8 mouse cellular contexts compared by ENCODE assay signal in genomic region chr12:98574353-98575194, GRCm38 (mm10). TPM values are rescaled to one million over a fixed set of nuclear protein-coding genes. Genes with fewer than 3 reads are reported as not detected.
DNase-seq lines count a peak whose midpoint lies in the region; ATAC-seq and TF ChIP-seq lines count a peak whose summit lies in the region.

No protein-coding gene starts in this region.

- H3K9me3 ChIP-seq in embryonic facial prominence, embryonic 15.5 days (replicated peaks), result no peaks in the 10 kb centered on the region
- no peaks in the 10 kb centered on the region for H3K9me3 ChIP-seq in hindbrain, embryonic 16.5 days (ENCODE audit: control insufficient read depth, low read length)
- H3K9me3 ChIP-seq in limb, embryonic 12.5 days, result no peaks in the 10 kb centered on the region

- DNase-seq in heart, adult 2 months, result peak; percentile 20 to 33
- no peak for DNase-seq in heart, adult 9 months (ENCODE audit: low spot score in 2 of 2)
- DNase-seq in ZHBTc4 (ENCODE audit: low read depth, low spot score), result peak; percentile 73
- peak; percentile 75 for DNase-seq in neural tube, embryonic 10.5 days (ENCODE audit: extremely low spot score, low spot score)
- DNase-seq in thymus, postnatal 36 days, result peak; percentile 7 to 13

- intact Hi-C loops in heart, adult 2 months (cut with DNase I), result no loop called here

- no peaks in the 10 kb centered on the region for H3K36me3 ChIP-seq in heart, adult 2 months (ENCODE audit: control insufficient read depth, insufficient read depth, low read length)
- no peaks in the 10 kb centered on the region for H3K36me3 ChIP-seq in embryonic facial prominence, embryonic 15.5 days
- H3K36me3 ChIP-seq in hindbrain, embryonic 16.5 days (ENCODE audit: control insufficient read depth, insufficient read depth, low read length), result no peaks in the 10 kb centered on the region
- H3K36me3 ChIP-seq in limb, embryonic 12.5 days, result no peaks in the 10 kb centered on the region

- H3K4me1 ChIP-seq in heart, adult 2 months (ENCODE audit: control insufficient read depth, insufficient read depth, low read length), result no peaks in the 10 kb centered on the region
- H3K4me1 ChIP-seq in embryonic facial prominence, embryonic 15.5 days, result peaks cover 23% of the 10 kb centered on the region
- peaks cover 31% of the 10 kb centered on the region for H3K4me1 ChIP-seq in hindbrain, embryonic 16.5 days (ENCODE audit: control insufficient read depth, insufficient read depth, low read depth, low read length)
- peaks cover 9% of the 10 kb centered on the region; the same call in 1 of the 2 replicates for H3K4me1 ChIP-seq in limb, embryonic 12.5 days (replicated peaks)

- TF ChIP-seq EP300 in heart, adult 2 months (IDR thresholded peaks at IDR 0.05; ENCODE audit: insufficient read depth, low read depth, low read length), result no peak

- no peak overlapping the region for H3K27ac ChIP-seq in heart, adult 2 months
- no peak overlapping the region for H3K27ac ChIP-seq in embryonic facial prominence, embryonic 15.5 days (replicated peaks)
- H3K27ac ChIP-seq in hindbrain, embryonic 16.5 days (ENCODE audit: low read depth, low read length), result peak overlapping the region; percentile 98
- no peak overlapping the region for H3K27ac ChIP-seq in limb, embryonic 12.5 days

- 1% methylated on average over 80 of the region's 84 CpGs for WGBS in heart, adult 2 months
- WGBS in embryonic facial prominence, embryonic 15.5 days, result under 1% methylated on average over 81 of the region's 84 CpGs
- WGBS in hindbrain, embryonic 16.5 days, result under 1% methylated on average over 74 of the region's 84 CpGs
- 1% methylated on average over 84 of the region's 84 CpGs for WGBS in limb, embryonic 12.5 days

- H3K4me3 ChIP-seq in heart, adult 2 months, result peak overlapping the region; percentile 23; the same call in 1 of the 2 replicates
- H3K4me3 ChIP-seq in embryonic facial prominence, embryonic 15.5 days (replicated peaks), result peak overlapping the region; percentile 56
- peak overlapping the region; percentile 64 for H3K4me3 ChIP-seq in hindbrain, embryonic 16.5 days (ENCODE audit: low read length)
- H3K4me3 ChIP-seq in limb, embryonic 12.5 days (replicated peaks), result peak overlapping the region; percentile 69

- H3K9ac ChIP-seq in heart, adult 2 months (ENCODE audit: low read depth, low read length), result no peak overlapping the region
- H3K9ac ChIP-seq in embryonic facial prominence, embryonic 15.5 days, result peak overlapping the region; percentile 44
- peak overlapping the region; percentile 85 for H3K9ac ChIP-seq in hindbrain, embryonic 16.5 days (ENCODE audit: low read depth, low read length)
- H3K9ac ChIP-seq in limb, embryonic 12.5 days (replicated peaks), result peak overlapping the region; percentile 52

- no peaks in the 10 kb centered on the region for H3K79me2 ChIP-seq in heart, adult 2 months (replicated peaks; ENCODE audit: control insufficient read depth, insufficient read depth, low read length)

- TF ChIP-seq CTCF in heart, adult 2 months (IDR thresholded peaks at IDR 0.05), result no peak

- no peak for TF ChIP-seq POLR2A in heart, adult 2 months (IDR thresholded peaks at IDR 0.05; ENCODE audit: insufficient read depth, low read depth, low read length)

- H3K27me3 ChIP-seq in heart, adult 2 months (ENCODE audit: control insufficient read depth, insufficient read depth, low read length), result peaks cover 12% of the 10 kb centered on the region
- peaks cover 82% of the 10 kb centered on the region for H3K27me3 ChIP-seq in embryonic facial prominence, embryonic 15.5 days
- no peaks in the 10 kb centered on the region for H3K27me3 ChIP-seq in hindbrain, embryonic 16.5 days (replicated peaks; ENCODE audit: control insufficient read depth, insufficient read depth, low read length)
- peaks cover 93% of the 10 kb centered on the region for H3K27me3 ChIP-seq in limb, embryonic 12.5 days

- ATAC-seq in embryonic facial prominence, embryonic 15.5 days (ENCODE audit: insufficient number of reproducible peaks, low FRiP score, low TSS enrichment, low read depth), result peak; percentile 66
- ATAC-seq in hindbrain, embryonic 16.5 days, result peak; percentile 93
- peak; percentile 71; the same call in 1 of the 2 replicates for ATAC-seq in limb, embryonic 12.5 days (ENCODE audit: insufficient number of reproducible peaks, insufficient read depth, low FRiP score, low TSS enrichment, low read depth)

- peak overlapping the region; percentile 99 for H3K4me2 ChIP-seq in embryonic facial prominence, embryonic 15.5 days (replicated peaks)
- peak overlapping the region; percentile 79 for H3K4me2 ChIP-seq in hindbrain, embryonic 16.5 days (ENCODE audit: low read length)
- H3K4me2 ChIP-seq in limb, embryonic 12.5 days, result peak overlapping the region; percentile 100

RNA-seq across cellular contexts. Expression of gene Kcnk10, which starts 3.5 kb away (rescaled TPM):
- not detected for total RNA-seq in heart, adult 2 months (2021)
- 0.03 and 0.16 TPM in 2 replicates for polyA plus RNA-seq in heart, adult 2 months (2012; rRNA removed)
- polyA plus RNA-seq in embryonic facial prominence, embryonic 15.5 days (2015; fragmentation: Nextera tagmentation; extraction: Ambion mirVana), result 1.3 and 1.7 TPM in 2 replicates
- 33.9 and 35.0 TPM in 2 replicates for polyA plus RNA-seq in hindbrain, embryonic 16.5 days (2015; fragmentation: Nextera tagmentation; extraction: Ambion mirVana)
- 0.08 and 0.21 TPM in 2 replicates for polyA plus RNA-seq in limb, embryonic 12.5 days (2016; fragmentation: Nextera tagmentation; extraction: Ambion mirVana)

RNA-seq across cellular contexts. Expression of gene Spata7, which starts 53.4 kb away (rescaled TPM):
- 1 to 10 TPM; 5.2 to 6.5 TPM for total RNA-seq in heart, adult 2 months (2021)
- 2.2 and 3.0 TPM in 2 replicates for polyA plus RNA-seq in heart, adult 2 months (2012; rRNA removed)
- 14.1 and 15.0 TPM in 2 replicates for polyA plus RNA-seq in embryonic facial prominence, embryonic 15.5 days (2015; fragmentation: Nextera tagmentation; extraction: Ambion mirVana)
- 30.9 and 35.9 TPM in 2 replicates for polyA plus RNA-seq in hindbrain, embryonic 16.5 days (2015; fragmentation: Nextera tagmentation; extraction: Ambion mirVana)
- polyA plus RNA-seq in limb, embryonic 12.5 days (2016; fragmentation: Nextera tagmentation; extraction: Ambion mirVana), result 22.5 and 27.6 TPM in 2 replicates

Comparison
In these comparisons a context has a peak if more than half of its experiments do, and no peak if none do; other contexts are left out.
1. DNase-seq: peak in heart, adult 2 months (2 of 2), ZHBTc4 (single experiment), neural tube, embryonic 10.5 days (single experiment) and thymus, postnatal 36 days (2 of 2); none in heart, adult 9 months (0 of 2).
2. RNA of gene Kcnk10, which starts 3.5 kb away (polyA plus RNA-seq): 33.9 to 35.0 TPM in hindbrain, embryonic 16.5 days; 1.3 to 1.7 TPM in embryonic facial prominence, embryonic 15.5 days, 0.08 to 0.21 TPM in limb, embryonic 12.5 days and 0.03 to 0.16 TPM in heart, adult 2 months; every median in the first group is over 10 times any median in the second.
3. Peak in every context shown above with its lines, with median percentiles within 50 percentile points of each other: H3K4me3 ChIP-seq, ATAC-seq and H3K4me2 ChIP-seq.